Mouse (Mus musculus) heart, postnatal 4 days (tissue): ENCODE measurements around the gene Cd5. TPM values are rescaled to one million over a fixed set of nuclear protein-coding genes. Genes with fewer than 3 reads are reported as not detected.

Source experiments
- DNase-seq: peaks from one replicate; pipeline ENCODE4 v3.0.0; 2021
- total RNA-seq, 2 experiments: library from RNA; stranded (reverse); gene quantifications; 2 replicates each; pipeline ENCODE4 v1.2.3; 2021

Gene Cd5
- total RNA-seq = under 1 TPM; 0.34 to 0.95 TPM

DNA sequence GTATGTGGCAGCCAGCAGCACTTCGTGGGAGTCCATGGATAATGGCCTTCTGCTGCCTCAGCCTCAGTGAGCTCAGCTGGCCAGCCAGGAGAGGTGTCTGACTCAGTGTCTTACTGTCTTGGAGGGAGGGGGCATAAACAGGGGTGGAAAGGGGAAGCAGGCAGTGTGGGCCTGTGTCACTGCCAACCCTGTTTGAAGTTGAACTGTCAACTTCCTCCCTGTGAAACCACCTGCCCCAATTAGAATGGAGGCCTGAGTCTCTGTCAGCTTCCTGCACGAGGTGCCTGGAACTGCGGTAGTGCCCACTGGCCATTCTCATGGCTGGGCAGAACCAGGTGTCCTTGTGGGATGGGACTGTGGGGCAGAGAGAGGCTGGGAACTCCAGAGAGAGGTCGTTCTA lies at the start of gene Cd5:
Gene Cd5, minus strand, starts transcription at position 192 of the 400 bp plus-strand sequence.
- DNase-seq = no peak

GRCm38 (mm10) chr19:10788242-10788641 lies 49.4 kb upstream of the Cd5 start:
- no peak for DNase-seq

DNA sequence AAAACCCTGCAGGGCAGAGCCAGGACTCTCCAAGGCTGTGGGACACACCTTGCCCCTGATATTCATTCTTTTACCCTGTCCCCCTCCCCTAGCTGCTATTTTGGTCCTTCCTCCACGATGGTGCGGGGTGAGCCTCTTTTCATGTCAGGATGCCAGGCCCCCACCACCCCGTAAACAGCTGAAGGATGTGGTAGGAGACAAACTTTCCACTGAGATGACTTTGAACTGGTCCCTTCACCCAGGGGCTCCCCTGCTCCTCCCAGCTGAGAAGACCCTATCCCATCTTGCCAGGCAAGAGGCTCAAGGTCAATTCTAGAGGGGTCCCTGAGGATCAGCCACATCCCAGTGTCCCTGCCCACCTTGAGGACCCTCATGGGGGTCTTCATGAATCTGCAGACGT lies 48.6 kb upstream of the Cd5 start:
- no peak for DNase-seq

DNA sequence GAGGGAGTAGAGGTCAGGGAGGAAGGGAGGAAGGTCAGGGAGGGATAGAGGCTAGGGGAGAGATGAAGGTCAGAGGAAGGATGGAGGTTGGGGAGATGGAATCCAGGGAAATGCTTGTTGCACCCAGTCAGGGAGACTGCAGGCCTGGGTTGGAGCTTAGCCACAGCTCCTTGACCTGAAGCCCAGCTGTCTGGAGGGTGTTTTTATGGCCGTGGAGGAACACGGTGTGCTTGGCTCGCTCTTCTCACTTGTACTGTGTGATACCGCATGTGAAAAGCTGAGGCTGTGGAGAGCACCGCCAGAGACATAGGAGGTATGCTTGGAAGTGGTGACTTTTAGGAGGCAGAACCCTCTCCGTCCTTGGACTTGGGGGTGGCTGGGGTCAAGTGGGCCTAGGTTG lies 48.0 kb upstream of the Cd5 start:
- no peak for DNase-seq

- DNase-seq = no peak
These were observed 46.1 kb upstream of the Cd5 start for GRCm38 (mm10) chr19:10784796-10785459.

DNA sequence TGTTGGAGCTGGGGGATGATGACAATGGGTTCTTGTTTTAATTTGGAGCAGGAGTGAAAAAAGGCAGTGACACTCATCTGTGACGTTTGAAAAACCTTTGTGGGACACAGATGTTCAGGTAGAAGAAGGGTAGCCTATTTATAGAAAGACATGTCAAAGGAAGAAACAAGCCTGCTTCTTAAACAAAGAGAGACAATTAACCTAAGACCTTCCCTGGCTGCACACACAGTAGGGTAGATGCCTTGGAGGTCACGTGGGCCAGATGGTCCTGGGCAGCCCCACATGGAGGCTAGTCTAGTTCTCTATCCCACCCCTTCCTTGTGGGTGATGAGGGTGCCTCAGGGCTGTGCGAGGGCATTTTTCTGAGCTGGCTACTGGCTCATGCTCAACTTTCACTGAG lies 45.3 kb upstream of the Cd5 start:
- no peak for DNase-seq

DNA sequence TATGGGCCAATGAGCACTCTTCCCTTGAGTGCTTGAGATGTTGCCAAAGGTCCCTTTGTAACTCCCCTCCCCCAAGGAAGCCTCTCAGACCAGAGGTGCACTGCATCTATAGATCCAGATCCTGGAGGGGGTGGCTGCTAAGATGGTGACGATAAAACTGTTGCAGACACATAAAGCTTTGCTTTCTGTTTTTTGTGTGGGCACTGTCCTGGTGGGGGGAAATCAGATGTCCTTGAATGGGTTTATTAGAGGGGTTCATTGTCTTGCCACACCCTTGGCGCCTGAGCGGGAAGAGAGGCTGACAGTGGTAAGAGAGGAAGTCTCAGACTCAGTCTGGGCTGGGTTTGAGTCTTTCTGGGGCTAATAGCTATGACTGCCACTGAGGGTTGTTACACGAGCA lies 44.4 kb upstream of the Cd5 start:
- no peak for DNase-seq

DNA sequence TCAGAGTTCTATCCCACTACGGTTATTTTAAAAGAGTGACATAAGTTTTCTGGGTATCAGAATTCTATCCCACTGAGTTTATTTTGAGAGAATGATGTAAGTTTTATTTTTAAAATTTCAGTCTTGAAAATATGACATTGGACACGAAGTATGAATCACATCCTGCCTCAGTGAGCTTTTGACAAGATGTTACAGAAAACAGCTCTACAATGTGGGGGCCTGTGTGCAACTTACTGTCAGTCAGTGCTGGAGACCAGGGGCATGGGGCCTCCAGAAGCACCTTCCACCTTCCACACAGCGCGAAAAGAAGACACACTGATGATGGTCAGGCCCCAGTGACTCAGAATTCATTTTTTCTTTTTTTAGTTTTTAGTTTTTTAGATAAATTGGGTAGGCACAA lies 42.8 kb upstream of the Cd5 start:
- no peak for DNase-seq

DNA sequence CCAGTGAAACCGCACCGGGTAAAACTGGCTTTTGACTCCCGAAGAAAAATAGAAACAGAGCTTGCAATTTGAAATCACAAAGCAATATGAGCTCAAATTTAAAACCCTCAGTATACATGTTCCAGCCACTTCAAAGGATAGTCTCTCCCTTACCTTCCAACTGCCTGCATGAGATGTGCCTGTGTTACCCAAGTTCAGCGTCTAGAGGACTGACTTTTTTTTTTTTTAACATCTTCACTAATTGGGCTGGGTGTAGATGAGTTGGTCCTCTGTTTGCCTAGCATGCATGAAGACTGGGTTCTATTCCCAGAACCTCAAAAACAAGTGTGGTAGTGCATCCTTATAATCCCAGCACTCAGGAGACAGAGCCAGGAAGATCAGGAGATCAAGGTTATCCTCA lies 38.1 kb upstream of the Cd5 start:
- no peak for DNase-seq

GRCm38 (mm10) chr19:10774141-10774540 lies 35.3 kb upstream of the Cd5 start:
- no peak for DNase-seq

- no peak for DNase-seq
These were observed 34.6 kb upstream of the Cd5 start for GRCm38 (mm10) chr19:10773384-10773783.

GRCm38 (mm10) chr19:10772866-10773265 lies 34.1 kb upstream of the Cd5 start:
- no peak for DNase-seq

DNA sequence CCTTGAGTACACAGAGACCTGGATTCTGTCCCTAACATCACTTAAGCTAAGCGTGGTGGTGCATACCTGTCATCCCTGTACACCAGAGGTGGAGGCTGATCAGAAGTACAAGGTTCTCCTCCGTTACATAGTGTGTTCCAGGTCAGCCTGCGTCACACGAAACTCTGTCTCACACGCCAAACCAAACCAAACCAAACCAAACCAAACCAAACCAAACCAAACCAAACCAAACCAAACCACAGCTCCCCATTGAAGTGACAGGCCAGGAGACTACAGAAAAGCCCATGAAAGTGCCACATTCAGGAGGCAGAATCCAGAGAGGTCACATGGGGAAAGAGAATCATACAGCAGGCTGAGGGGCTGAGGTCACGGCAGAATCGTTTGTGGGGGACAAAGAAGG lies 33.2 kb upstream of the Cd5 start:
- no peak for DNase-seq

DNA sequence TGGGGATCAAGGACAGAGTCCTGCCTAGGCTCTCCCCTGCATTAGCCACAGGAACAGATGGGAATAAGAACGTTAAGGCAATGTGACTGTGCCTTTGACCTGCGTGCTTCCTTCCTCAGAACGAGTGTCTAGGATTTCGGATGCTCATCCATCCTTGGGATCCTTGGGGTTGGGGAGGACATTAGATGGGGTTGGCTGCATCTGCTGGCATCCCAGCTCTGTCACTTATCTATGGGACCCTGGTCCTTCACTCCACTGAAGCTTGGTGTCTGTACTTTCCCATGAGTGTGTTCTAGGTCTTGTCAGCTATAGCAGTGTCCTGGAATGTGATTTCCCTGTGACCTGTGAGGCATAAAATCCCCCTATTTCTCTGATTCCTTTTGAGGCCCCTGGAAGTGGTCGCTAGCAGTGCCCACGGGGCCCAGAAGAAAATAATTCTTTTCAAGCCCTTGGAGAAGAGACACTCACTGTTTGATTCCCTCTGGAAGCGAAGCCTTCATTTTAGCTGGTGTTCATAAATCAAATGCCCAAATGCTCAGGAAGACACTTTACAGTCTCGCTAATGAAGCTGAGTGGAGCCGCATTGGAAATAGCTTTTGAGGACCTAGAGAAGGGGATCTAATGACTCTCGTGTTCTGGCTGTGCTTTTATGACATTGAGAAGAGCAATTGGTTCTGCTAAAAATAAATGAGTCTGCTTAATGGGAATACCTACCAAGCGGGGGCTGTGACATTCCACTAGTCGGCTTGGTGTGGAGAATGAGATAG lies 30.8 kb upstream of the Cd5 start:
- DNase-seq = no peak

- DNase-seq = no peak
These were observed 30.1 kb upstream of the Cd5 start for GRCm38 (mm10) chr19:10768694-10769428.

DNA sequence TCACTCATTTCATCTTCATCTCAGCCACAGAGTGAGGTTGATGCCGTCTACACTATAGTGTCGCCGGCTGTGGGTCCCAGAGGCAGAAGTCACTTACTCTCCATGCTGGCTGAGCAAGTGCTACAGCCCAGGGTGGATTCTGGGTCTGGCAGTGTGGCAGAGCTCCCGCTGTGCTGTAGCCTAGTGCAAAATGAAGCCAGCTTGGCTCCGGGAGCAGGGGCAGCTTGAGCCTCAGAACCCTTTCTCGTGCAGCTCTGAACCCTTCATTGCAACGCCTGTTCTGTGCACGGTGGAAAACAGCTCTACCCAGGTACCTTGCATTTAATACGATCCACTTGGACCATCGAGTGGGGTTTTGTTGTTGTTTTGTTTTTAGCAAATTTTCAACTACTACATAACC lies 28.8 kb upstream of the Cd5 start:
- no peak for DNase-seq

- no peak for DNase-seq
These were observed 24.7 kb upstream of the Cd5 start for GRCm38 (mm10) chr19:10763381-10764031.

GRCm38 (mm10) chr19:10762468-10762867 lies 23.7 kb upstream of the Cd5 start:
- no peak for DNase-seq

- DNase-seq = no peak
These were observed 23.1 kb upstream of the Cd5 start for GRCm38 (mm10) chr19:10761794-10762415.

DNA sequence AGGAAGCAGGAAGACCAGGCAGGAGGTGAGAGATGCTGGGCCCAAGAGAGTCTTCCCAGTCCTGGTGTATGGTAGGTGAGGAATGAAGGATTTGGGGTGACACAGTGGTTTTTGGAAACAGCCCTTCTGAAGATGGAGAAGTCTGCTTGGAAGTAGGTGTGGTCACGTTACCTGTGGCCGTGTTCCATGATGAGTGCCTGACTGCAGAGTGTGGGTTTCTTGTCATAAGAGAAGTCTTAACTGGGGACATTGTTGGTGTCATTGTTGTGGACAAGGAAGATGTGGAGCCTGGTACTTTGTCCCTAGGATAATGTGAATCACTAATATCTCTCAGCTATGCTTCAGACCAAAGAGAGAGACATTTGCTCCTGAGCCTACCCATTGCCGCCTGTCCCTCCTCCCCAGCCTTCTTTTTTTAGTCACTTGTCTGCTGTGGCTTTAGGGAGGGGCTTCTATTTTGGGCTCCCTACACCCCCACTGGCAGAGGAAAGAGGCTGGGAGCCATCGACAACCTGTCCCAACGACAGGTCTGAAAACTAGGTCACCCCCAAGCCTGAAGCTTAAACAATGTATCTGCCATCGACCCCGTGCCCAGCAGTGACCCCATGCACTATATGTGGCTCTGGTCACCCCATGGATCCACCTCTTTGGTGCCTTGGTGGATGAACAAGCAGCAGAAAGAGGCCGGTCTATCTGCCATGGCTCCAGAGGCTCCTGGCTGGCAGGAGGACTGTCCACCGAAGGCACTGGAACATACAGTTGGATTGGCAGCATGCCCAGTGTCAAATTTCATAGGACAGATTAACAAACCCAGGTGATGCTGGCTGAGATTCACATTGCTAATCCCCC lies 21.4 kb upstream of the Cd5 start:
- DNase-seq = peak; percentile 64

DNA sequence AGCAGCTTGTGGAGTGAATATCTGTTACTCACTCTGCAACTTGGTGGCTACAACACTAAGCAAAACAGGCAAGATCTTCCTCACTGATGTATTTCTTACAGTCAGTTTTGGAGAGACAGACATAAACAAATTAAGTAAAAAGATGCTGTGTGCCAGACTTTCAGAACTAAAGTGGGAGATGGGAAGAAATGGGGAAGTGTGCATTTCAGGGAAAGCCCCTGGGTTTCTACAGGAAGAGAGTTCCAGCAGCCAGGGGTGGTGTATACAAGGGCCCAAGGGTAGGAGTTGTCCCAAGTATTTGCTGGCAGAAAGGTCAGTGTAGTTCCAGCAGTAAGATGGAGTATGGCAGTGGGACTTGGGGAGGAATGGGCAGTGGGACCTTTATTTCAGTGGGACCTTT lies 20.7 kb upstream of the Cd5 start:
- DNase-seq = no peak

- no peak for DNase-seq
These were observed 19.9 kb upstream of the Cd5 start for GRCm38 (mm10) chr19:10758708-10759107.
